Mouse (Mus musculus) kidney, adult 2 months (tissue): ENCODE measurements around the gene Ciao2a.

Experiments
- CTCF ChIP-seq: fragments of 200-500 bp; conservative IDR thresholded peaks from 2 replicates; pipeline ENCODE4 v1.5.1; 2011; ENCODE audit warnings: low read depth, mild to moderate bottlenecking, control low read depth, low read length, moderate library complexity, mixed read lengths; ENCODE audit not compliant: insufficient read depth, insufficient read length
- POLR2A ChIP-seq: fragments of 200-500 bp; IDR thresholded peaks from one replicate; pipeline ENCODE4 v1.6.1; 2011; ENCODE audit warnings: low read depth, low read length, control low read depth

- TF ChIP-seq CTCF, result no peak
- no peak for TF ChIP-seq POLR2A
These were observed 40.8 kb downstream of the Ciao2a start for GRCm38 (mm10) chr9:66167222-66167621.
